Mouse (Mus musculus) midbrain, embryonic 16.5 days (tissue): ENCODE results near the gene Gm10770. TPM values are rescaled to one million over a fixed set of nuclear protein-coding genes. Genes with fewer than 3 reads are reported as not detected.
"Not testable (repeated sequence)": the region's sequence is repeated elsewhere in the genome, so short reads cannot be mapped to it uniquely, and the experiment has no call there.

ENCODE experiments used
- ATAC-seq: fragments of 200-750 bp; cut with Nextera tagmentation; 2 replicates; pipeline ENCODE4 v1.8.0; 2017; ENCODE audit warnings: moderate TSS enrichment
- H3K27ac ChIP-seq: fragments of 300-500 bp; sonication (generic); 2 replicates; pipeline ENCODE4 v1.5.1; 2014; ENCODE audit warnings: mild to moderate bottlenecking, low read length, mixed read lengths
- H3K27me3 ChIP-seq: fragments of 300-500 bp; sonication (generic); 2 replicates; pipeline ENCODE4 v1.6.1; 2014; ENCODE audit warnings: low read depth, low read length, mixed read lengths; ENCODE audit not compliant: control insufficient read depth, insufficient read depth
- H3K36me3 ChIP-seq: fragments of 300-500 bp; sonication (generic); 2 replicates; pipeline ENCODE4 v1.6.1; 2014; ENCODE audit warnings: mild to moderate bottlenecking, low read length, moderate library complexity, mixed read lengths; ENCODE audit not compliant: control insufficient read depth, insufficient read depth
- H3K4me1 ChIP-seq: fragments of 300-500 bp; sonication (generic); 2 replicates; pipeline ENCODE4 v1.6.1; 2014; ENCODE audit warnings: mild to moderate bottlenecking, low read length, mixed read lengths; ENCODE audit not compliant: control insufficient read depth, insufficient read depth
- H3K4me2 ChIP-seq: fragments of 300-500 bp; sonication (generic); 2 replicates; pipeline ENCODE4 v1.6.1; 2014; ENCODE audit warnings: mild to moderate bottlenecking, low read length, mixed read lengths
- H3K4me3 ChIP-seq: fragments of 300-500 bp; sonication (generic); 2 replicates; pipeline ENCODE4 v1.5.1; 2014; ENCODE audit warnings: low read depth, mild to moderate bottlenecking, low read length, moderate library complexity, mixed read lengths
- H3K9ac ChIP-seq: fragments of 300-500 bp; sonication (generic); 2 replicates; pipeline ENCODE4 v1.6.1; 2014; ENCODE audit warnings: low read depth, low read length, mixed read lengths
- H3K9me3 ChIP-seq: fragments of 300-500 bp; sonication (generic); replicated peaks from 2 replicates; pipeline ENCODE4 v1.6.1; 2014; ENCODE audit warnings: mild to moderate bottlenecking, low read length, mixed read lengths; ENCODE audit not compliant: control insufficient read depth, poor library complexity, severe bottlenecking
- WGBS: fragments of 180-500 bp; shearing (Covaris S2); extraction: QIAGEN DNeasy Blood & Tissue Kit; methylation state at CpG from one replicate; pipeline ENCODE4 v1.1.7; 2014; 5-methylcytosine and 5-hydroxymethylcytosine counted together
- polyA plus RNA-seq: library from polyadenylated mRNA; unstranded; fragments of >200 nt; fragmentation: Nextera tagmentation; extraction: Ambion mirVana; gene quantifications from 2 replicates; pipeline ENCODE4 v1.2.1, GENCODE M21; 2015

The Gm10770 gene
- polyA plus RNA-seq = not detected in 2 replicates

GRCm38 (mm10) chr2:150179579-150179978 is at the start of gene Gm10770:
Gene Gm10770, minus strand, starts transcription at chr2:150179679.
- WGBS = 77% methylated on average over 4 of the region's 4 CpGs
- H3K9me3 ChIP-seq = peaks cover 13% of the 10 kb centered on the region; the same call in 1 of the 2 replicates
- not testable (repeated sequence) for H3K4me3 ChIP-seq

GRCm38 (mm10) chr2:150223263-150223662 is 43.8 kb upstream of the Gm10770 start:
- not testable (repeated sequence) for H3K4me2 ChIP-seq, H3K9ac ChIP-seq, H3K36me3 ChIP-seq, ATAC-seq, H3K4me3 ChIP-seq, H3K27ac ChIP-seq, H3K4me1 ChIP-seq, H3K27me3 ChIP-seq, H3K9me3 ChIP-seq

More at GRCm38 (mm10) chr2:150179579-150179978, at the start of gene Gm10770:
- H3K4me1 ChIP-seq, H3K9ac ChIP-seq, H3K36me3 ChIP-seq, ATAC-seq, H3K27ac ChIP-seq, H3K4me2 ChIP-seq, H3K27me3 ChIP-seq: not testable (repeated sequence)

GRCm38 (mm10) chr2:150218363-150218725 is 38.9 kb upstream of the Gm10770 start:
- H3K4me2 ChIP-seq = peak overlapping the region; percentile 48
- not testable (repeated sequence) for H3K4me1 ChIP-seq, H3K27me3 ChIP-seq, H3K36me3 ChIP-seq, ATAC-seq, H3K9me3 ChIP-seq
- WGBS = 7% methylated on average over 2 of the region's 4 CpGs
- H3K27ac ChIP-seq = peak overlapping the region; percentile 28; the same call in 1 of the 2 replicates
- peak overlapping the region; percentile 43 for H3K4me3 ChIP-seq
- H3K9ac ChIP-seq = peak overlapping the region; percentile 56; the same call in 1 of the 2 replicates

GRCm38 (mm10) chr2:150217600-150218362 is 38.3 kb upstream of the Gm10770 start, which contains the start of gene Zfp937:
Gene Zfp937, plus strand, starts transcription at chr2:150218073.
- peak within 1 kb of the TSS; percentile 56; the same call in 1 of the 2 replicates for H3K9ac ChIP-seq
- WGBS = 1% methylated on average over 15 of the region's 15 CpGs
- not testable (repeated sequence) for H3K4me1 ChIP-seq, H3K36me3 ChIP-seq, H3K27me3 ChIP-seq, H3K9me3 ChIP-seq
- H3K27ac ChIP-seq = peak within 1 kb of the TSS; percentile 28; the same call in 1 of the 2 replicates
- H3K4me3 ChIP-seq = peak within 1 kb of the TSS; percentile 43
- ATAC-seq = peak; percentile 100
- peak within 1 kb of the TSS; percentile 48 for H3K4me2 ChIP-seq

GRCm38 (mm10) chr2:150181570-150181999 is 2.1 kb upstream of the Gm10770 start, which contains the start of gene Gm14139:
Gene Gm14139, plus strand, starts transcription at chr2:150181755.
- not testable (repeated sequence) for H3K9ac ChIP-seq, H3K4me1 ChIP-seq, H3K27ac ChIP-seq, H3K4me2 ChIP-seq, H3K27me3 ChIP-seq, H3K36me3 ChIP-seq, H3K4me3 ChIP-seq, ATAC-seq
- WGBS = 84% methylated on average over 7 of the region's 7 CpGs
- peaks cover 13% of the 10 kb centered on the region; the same call in 1 of the 2 replicates for H3K9me3 ChIP-seq

- H3K4me3 ChIP-seq, ATAC-seq, H3K36me3 ChIP-seq, H3K4me1 ChIP-seq, H3K4me2 ChIP-seq, H3K27ac ChIP-seq, H3K9ac ChIP-seq, H3K27me3 ChIP-seq: not testable (repeated sequence)
- peaks cover 13% of the 10 kb centered on the region; the same call in 1 of the 2 replicates for H3K9me3 ChIP-seq
Observed at GRCm38 (mm10) chr2:150181046-150181445, 1.6 kb upstream of the Gm10770 start.

GRCm38 (mm10) chr2:150173833-150174232 is 5.6 kb downstream of the Gm10770 start:
- no peak overlapping the region for H3K4me2 ChIP-seq
- H3K4me3 ChIP-seq = no peak overlapping the region
- no peaks in the 10 kb centered on the region for H3K36me3 ChIP-seq
- no peak overlapping the region for H3K27ac ChIP-seq
- peaks cover 13% of the 10 kb centered on the region; the same call in 1 of the 2 replicates for H3K9me3 ChIP-seq
- H3K9ac ChIP-seq = no peak overlapping the region
- no peaks in the 10 kb centered on the region for H3K4me1 ChIP-seq
- H3K27me3 ChIP-seq = no peaks in the 10 kb centered on the region
- ATAC-seq = no peak

GRCm38 (mm10) chr2:150166703-150167102 is 12.8 kb downstream of the Gm10770 start:
- Histone ChIP-seq H3K4me3 (no peak overlapping the region), H3K27ac (no peak overlapping the region), H3K36me3 (no peaks in the 10 kb centered on the region), H3K4me1 (no peaks in the 10 kb centered on the region), H3K27me3 (no peaks in the 10 kb centered on the region), H3K4me2 (no peak overlapping the region), H3K9ac (no peak overlapping the region), H3K9me3 (no peaks in the 10 kb centered on the region)
- ATAC-seq = no peak

GRCm38 (mm10) chr2:150136435-150136897 is 43.0 kb downstream of the Gm10770 start, which contains the start of gene Zfp120:
Gene Zfp120, minus strand, starts transcription at chr2:150136708.
- H3K4me3 ChIP-seq = peak within 1 kb of the TSS; percentile 78
- peaks cover 10% of the 10 kb centered on the region for H3K36me3 ChIP-seq
- H3K9me3 ChIP-seq = peaks cover 3% of the 10 kb centered on the region; the same call in 1 of the 2 replicates
- H3K4me2 ChIP-seq = peak within 1 kb of the TSS; percentile 66
- H3K4me1 ChIP-seq = peaks cover 6% of the 10 kb centered on the region; the same call in 1 of the 2 replicates
- H3K27me3 ChIP-seq = no peaks in the 10 kb centered on the region
- ATAC-seq = peak; percentile 100
- H3K9ac ChIP-seq = peak within 1 kb of the TSS; percentile 73
- WGBS = 0% methylated on average over 13 of the region's 13 CpGs
- H3K27ac ChIP-seq = peak within 1 kb of the TSS; percentile 70
